Mouse (Mus musculus) MEL (cell line): ENCODE results near the gene Arid5b.

Experiments
- CHD1 ChIP-seq: IDR thresholded peaks from 2 replicates; pipeline ENCODE4 v1.6.1; 2012; ENCODE audit warnings: low read depth, mild to moderate bottlenecking, inconsistent platforms, low read length, improper control_type of control experiment
- CTCF ChIP-seq, 3 experiments: IDR thresholded peaks in 2 of 3; conservative IDR thresholded peaks in 1 of 3; 2 replicates each; pipeline ENCODE4 v1.5.1; 2011 to 2012; ENCODE audit warnings: low read length in 3 of 3, low read depth in 2 of 3, mild to moderate bottlenecking in 2 of 3, improper control_type of control experiment in 1 of 3, inconsistent platforms in 1 of 3, mixed read lengths in 1 of 3, moderate library complexity in 1 of 3; ENCODE audit not compliant: control insufficient read depth in 1 of 3, insufficient read depth in 1 of 3, poor library complexity in 1 of 3, severe bottlenecking in 1 of 3
- EP300 ChIP-seq, 2 experiments: IDR thresholded peaks; 2 replicates each; pipeline ENCODE4 v1.6.1; 2011; ENCODE audit warnings: improper control_type of control experiment in 2 of 2, low read length in 2 of 2, low read depth in 1 of 2, mild to moderate bottlenecking in 1 of 2
- JUND ChIP-seq: IDR thresholded peaks from 2 replicates; pipeline ENCODE4 v1.6.1; 2011; ENCODE audit warnings: low read depth, mild to moderate bottlenecking, improper control_type of control experiment, low read length
- MAFK ChIP-seq: IDR thresholded peaks from 2 replicates; pipeline ENCODE4 v1.6.1; 2011; ENCODE audit warnings: low read depth, mild to moderate bottlenecking, low read length, improper control_type of control experiment, borderline replicate concordance
- MAZ ChIP-seq: IDR thresholded peaks from 2 replicates; pipeline ENCODE4 v1.6.1; 2012; ENCODE audit warnings: low read depth, mild to moderate bottlenecking, inconsistent platforms, low read length, improper control_type of control experiment
- MEF2A ChIP-seq: IDR thresholded peaks from 2 replicates; pipeline ENCODE4 v1.6.1; 2014; ENCODE audit warnings: low read depth, mild to moderate bottlenecking, inconsistent platforms, low read length, improper control_type of control experiment; ENCODE audit not compliant: poor library complexity, insufficient replicate concordance, severe bottlenecking; ENCODE audit errors: extremely low read depth
- POLR2A ChIP-seq, 2 experiments: IDR thresholded peaks; 2 replicates each; pipeline ENCODE4 v1.6.1; 2011 to 2012; ENCODE audit warnings: low read length in 2 of 2, mild to moderate bottlenecking in 2 of 2, control low read depth in 1 of 2, improper control_type of control experiment in 1 of 2, low read depth in 1 of 2, moderate library complexity in 1 of 2; ENCODE audit not compliant: control insufficient read depth in 1 of 2, insufficient read depth in 1 of 2, poor library complexity in 1 of 2
- POLR2AphosphoS2 ChIP-seq: IDR thresholded peaks from 2 replicates; pipeline ENCODE4 v1.6.1; 2011; ENCODE audit warnings: low read length, improper control_type of control experiment
- POLR2AphosphoS5 ChIP-seq: IDR thresholded peaks from 2 replicates; pipeline ENCODE4 v1.6.1; 2012; ENCODE audit warnings: low read depth, borderline replicate concordance, mild to moderate bottlenecking, inconsistent platforms, low read length, moderate library complexity, mixed read lengths
- RCOR1 ChIP-seq: IDR thresholded peaks from 2 replicates; pipeline ENCODE4 v1.6.1; 2012; ENCODE audit warnings: low read depth, mild to moderate bottlenecking, inconsistent platforms, low read length, improper control_type of control experiment
- USF2 ChIP-seq, 2 experiments: IDR thresholded peaks; 2 replicates each; pipeline ENCODE4 v1.6.1; 2011 to 2012; ENCODE audit warnings: improper control_type of control experiment in 2 of 2, low read length in 2 of 2, borderline replicate concordance in 1 of 2, inconsistent platforms in 1 of 2, low read depth in 1 of 2, mild to moderate bottlenecking in 1 of 2; ENCODE audit not compliant: insufficient read depth in 1 of 2
- ZC3H11A ChIP-seq: IDR thresholded peaks from 2 replicates; pipeline ENCODE4 v1.6.1; 2012; ENCODE audit warnings: low read depth, mild to moderate bottlenecking, inconsistent platforms, low read length, improper control_type of control experiment

DNA sequence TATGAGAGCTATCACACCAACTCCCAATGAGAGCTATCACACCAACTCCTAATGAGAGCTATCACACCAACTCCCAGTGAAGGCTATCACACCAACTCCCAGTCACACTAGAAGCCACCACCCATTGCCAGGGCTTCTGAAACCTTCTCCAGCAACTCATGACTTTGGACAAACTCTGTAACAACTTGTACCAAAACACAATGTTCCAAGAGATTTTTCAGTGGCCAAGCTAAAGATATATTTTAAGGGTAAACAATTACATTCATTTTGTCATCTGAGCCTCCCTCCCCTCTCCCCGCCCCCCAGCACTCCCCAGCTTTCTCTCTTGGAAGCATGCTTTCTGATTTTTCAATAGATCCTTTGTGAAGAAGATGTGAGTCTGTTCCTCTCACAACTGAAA, 168.9 kb downstream of the Arid5b start:
- TF ChIP-seq MAZ, result no peak
- TF ChIP-seq MAFK, result no peak
- no peak for TF ChIP-seq CTCF (IDR thresholded peaks at IDR 0.05 in 2 of 3, conservative IDR thresholded peaks at IDR 0.05 in 1 of 3; ENCODE audit: control insufficient read depth in 1 of 3, insufficient read depth in 1 of 3, low read depth in 2 of 3, low read length in 3 of 3, poor library complexity in 1 of 3, severe bottlenecking in 1 of 3)
- TF ChIP-seq CHD1, result no peak
- no peak for TF ChIP-seq MEF2A
- TF ChIP-seq USF2 (IDR thresholded peaks at IDR 0.05; ENCODE audit: borderline replicate concordance in 1 of 2, insufficient read depth in 1 of 2, low read depth in 1 of 2, low read length in 2 of 2), result no peak
- no peak for TF ChIP-seq EP300 (IDR thresholded peaks at IDR 0.05; ENCODE audit: low read depth in 1 of 2, low read length in 2 of 2)
- no peak for TF ChIP-seq POLR2A (IDR thresholded peaks at IDR 0.05; ENCODE audit: control insufficient read depth in 1 of 2, insufficient read depth in 1 of 2, low read depth in 1 of 2, low read length in 2 of 2, poor library complexity in 1 of 2)
- no peak for TF ChIP-seq POLR2AphosphoS5
- no peak for TF ChIP-seq RCOR1
- no peak for TF ChIP-seq ZC3H11A
- TF ChIP-seq JUND, result no peak
- no peak for TF ChIP-seq POLR2AphosphoS2
